Mouse (Mus musculus): ENCODE data around the gene Dtx2. TPM values are rescaled to one million over a fixed set of nuclear protein-coding genes. Genes with fewer than 3 reads are reported as not detected.

Dtx2 gene
- polyA plus RNA-seq (2015; fragmentation: Nextera tagmentation; extraction: Ambion mirVana): 25.6 and 26.5 TPM in 2 replicates

GRCm38 (mm10) chr5:135994725-135995687, at the start of gene Dtx2:
Gene Dtx2, plus strand, starts transcription at chr5:135994800.
- H3K4me2 ChIP-seq: peak within 1 kb of the TSS; percentile 83
- H3K9me3 ChIP-seq: no peaks in the 10 kb centered on the region
- peak within 1 kb of the TSS; percentile 89 for H3K9ac ChIP-seq
- H3K27ac ChIP-seq (replicated peaks): peak within 1 kb of the TSS; percentile 88
- under 1% methylated on average over 45 of the region's 47 CpGs for WGBS
- peak; percentile 94 for ATAC-seq (ENCODE audit: low read depth)
- no peaks in the 10 kb centered on the region for H3K27me3 ChIP-seq
- H3K4me3 ChIP-seq: peak within 1 kb of the TSS; percentile 82
- peaks cover 19% of the 10 kb centered on the region for H3K4me1 ChIP-seq (replicated peaks)
- peaks cover 37% of the 10 kb centered on the region for H3K36me3 ChIP-seq

- Histone ChIP-seq H3K4me3 (no peak overlapping the region), H3K36me3 (no peaks in the 10 kb centered on the region), H3K9ac (no peak overlapping the region), H3K4me1 (replicated peaks) (peaks cover 7% of the 10 kb centered on the region), H3K27me3 (no peaks in the 10 kb centered on the region), H3K27ac (replicated peaks) (peak overlapping the region; percentile 23), H3K9me3 (no peaks in the 10 kb centered on the region), H3K4me2 (peak overlapping the region; percentile 29; the same call in 1 of the 2 replicates)
- ATAC-seq (ENCODE audit: low read depth): peak; percentile 75
- WGBS: 55% methylated on average over 10 of the region's 10 CpGs
Observed at GRCm38 (mm10) chr5:135945916-135946408, 48.6 kb upstream of the Dtx2 start.

- WGBS: 72% methylated on average over 5 of the region's 5 CpGs
- H3K36me3 ChIP-seq: no peaks in the 10 kb centered on the region
Observed at GRCm38 (mm10) chr5:135946621-135947020, 48.0 kb upstream of the Dtx2 start.

GRCm38 (mm10) chr5:135950710-135951412, 43.7 kb upstream of the Dtx2 start:
- 80% methylated on average over 11 of the region's 11 CpGs for WGBS
- Histone ChIP-seq H3K4me3 (no peak overlapping the region), H3K9ac (no peak overlapping the region), H3K4me2 (no peak overlapping the region), H3K36me3 (no peaks in the 10 kb centered on the region), H3K27ac (replicated peaks) (no peak overlapping the region), H3K4me1 (replicated peaks) (peaks cover 4% of the 10 kb centered on the region), H3K9me3 (no peaks in the 10 kb centered on the region), H3K27me3 (no peaks in the 10 kb centered on the region)
- no peak for ATAC-seq (ENCODE audit: low read depth)

More at GRCm38 (mm10) chr5:135946621-135947020, 48.0 kb upstream of the Dtx2 start:
- H3K4me2 ChIP-seq: no peak overlapping the region; the same call in 1 of the 2 replicates
- H3K4me1 ChIP-seq (replicated peaks): peaks cover 7% of the 10 kb centered on the region
- H3K27me3 ChIP-seq: no peaks in the 10 kb centered on the region
- ATAC-seq (ENCODE audit: low read depth): no peak
- H3K9me3 ChIP-seq: no peaks in the 10 kb centered on the region
- peak overlapping the region; percentile 23 for H3K27ac ChIP-seq (replicated peaks)
- no peak overlapping the region for H3K4me3 ChIP-seq
- no peak overlapping the region for H3K9ac ChIP-seq

GRCm38 (mm10) chr5:135951660-135952059, 42.9 kb upstream of the Dtx2 start:
- Histone ChIP-seq H3K4me2 (no peak overlapping the region), H3K27ac (replicated peaks) (no peak overlapping the region), H3K4me1 (replicated peaks) (peaks cover 2% of the 10 kb centered on the region; the same call in 1 of the 2 replicates), H3K4me3 (no peak overlapping the region), H3K9me3 (no peaks in the 10 kb centered on the region), H3K36me3 (no peaks in the 10 kb centered on the region), H3K27me3 (no peaks in the 10 kb centered on the region), H3K9ac (no peak overlapping the region)
- 95% methylated on average over 2 of the region's 2 CpGs for WGBS
- no peak for ATAC-seq (ENCODE audit: low read depth)

GRCm38 (mm10) chr5:135952830-135953229, 41.8 kb upstream of the Dtx2 start:
- WGBS: 94% methylated on average over 2 of the region's 2 CpGs
- Histone ChIP-seq H3K4me3 (no peak overlapping the region), H3K9ac (no peak overlapping the region), H3K36me3 (no peaks in the 10 kb centered on the region), H3K27me3 (no peaks in the 10 kb centered on the region), H3K9me3 (no peaks in the 10 kb centered on the region), H3K27ac (replicated peaks) (no peak overlapping the region), H3K4me2 (no peak overlapping the region), H3K4me1 (replicated peaks) (peaks cover 8% of the 10 kb centered on the region)
- no peak for ATAC-seq (ENCODE audit: low read depth)

GRCm38 (mm10) chr5:135956300-135957206, 38.0 kb upstream of the Dtx2 start:
- H3K4me2 ChIP-seq: peak overlapping the region; percentile 50
- no peaks in the 10 kb centered on the region for H3K9me3 ChIP-seq
- H3K27ac ChIP-seq (replicated peaks): peak overlapping the region; percentile 91
- 0 out of 2 replicates have a peak overlapping the region, but pooled peaks have one; percentile 34 for H3K4me3 ChIP-seq
- no peaks in the 10 kb centered on the region for H3K27me3 ChIP-seq
- no peaks in the 10 kb centered on the region for H3K36me3 ChIP-seq
- peaks cover 11% of the 10 kb centered on the region for H3K4me1 ChIP-seq (replicated peaks)
- 78% methylated on average over 9 of the region's 9 CpGs for WGBS
- ATAC-seq (ENCODE audit: low read depth): no peak
- H3K9ac ChIP-seq: peak overlapping the region; percentile 58

- H3K9ac ChIP-seq: peak overlapping the region; percentile 58
Observed at GRCm38 (mm10) chr5:135957207-135957974, 37.2 kb upstream of the Dtx2 start.

GRCm38 (mm10) chr5:135958367-135958766, 36.2 kb upstream of the Dtx2 start:
- WGBS: 83% methylated on average over 4 of the region's 4 CpGs
- Histone ChIP-seq H3K4me3 (no peak overlapping the region), H3K27ac (replicated peaks) (peak overlapping the region; percentile 91), H3K27me3 (no peaks in the 10 kb centered on the region), H3K9ac (no peak overlapping the region), H3K4me1 (replicated peaks) (peaks cover 22% of the 10 kb centered on the region), H3K9me3 (no peaks in the 10 kb centered on the region), H3K36me3 (no peaks in the 10 kb centered on the region), H3K4me2 (no peak overlapping the region)
- no peak for ATAC-seq (ENCODE audit: low read depth)

More at GRCm38 (mm10) chr5:135957207-135957974, 37.2 kb upstream of the Dtx2 start:
- H3K4me2 ChIP-seq: peak overlapping the region; percentile 50
- peak overlapping the region; percentile 91 for H3K27ac ChIP-seq (replicated peaks)
- H3K4me3 ChIP-seq: peak overlapping the region; percentile 34
- no peaks in the 10 kb centered on the region for H3K27me3 ChIP-seq
- H3K9me3 ChIP-seq: no peaks in the 10 kb centered on the region
- no peaks in the 10 kb centered on the region for H3K36me3 ChIP-seq
- peak; percentile 73 for ATAC-seq (ENCODE audit: low read depth)
- H3K4me1 ChIP-seq (replicated peaks): peaks cover 18% of the 10 kb centered on the region
- 7% methylated on average over 28 of the region's 28 CpGs for WGBS

- ATAC-seq (ENCODE audit: low read depth): no peak
- Histone ChIP-seq H3K27me3 (no peaks in the 10 kb centered on the region), H3K9me3 (no peaks in the 10 kb centered on the region), H3K27ac (replicated peaks) (no peak overlapping the region), H3K4me3 (no peak overlapping the region), H3K4me1 (replicated peaks) (peaks cover 23% of the 10 kb centered on the region), H3K36me3 (no peaks in the 10 kb centered on the region), H3K9ac (no peak overlapping the region), H3K4me2 (no peak overlapping the region)
- WGBS: 93% methylated on average over 7 of the region's 7 CpGs
Observed at GRCm38 (mm10) chr5:135959911-135960310, 34.7 kb upstream of the Dtx2 start.

All from neural tube, embryonic 13.5 days (tissue).